Mouse (Mus musculus) brown adipose tissue, adult 24 weeks (tissue): Measurements from ENCODE around the gene Ankdd1a. TPM values are rescaled to one million over a fixed set of nuclear protein-coding genes. Genes with fewer than 3 reads are reported as not detected.

Source experiments
- polyA plus RNA-seq: library from polyadenylated mRNA; stranded (reverse); fragments of >200 nt; gene quantifications from 2 replicates; pipeline ENCODE4 v1.2.4, GENCODE M21; 2012; ENCODE audit not compliant: missing spikeins, insufficient read depth, insufficient read length

The Ankdd1a gene
- polyA plus RNA-seq, 1 experiment, result not detected

Other genes starting within 250 kb of the Ankdd1a start
- gene Clpx, start 225.9 kb downstream of the Ankdd1a start, polyA plus RNA-seq, result 97.1 and 113 TPM in 2 replicates
- gene Pdcd7, start 174.1 kb downstream of the Ankdd1a start, polyA plus RNA-seq, result 7.3 and 11.6 TPM in 2 replicates
- gene Ubap1l, start 159.2 kb downstream of the Ankdd1a start, polyA plus RNA-seq, result 0.75 TPM in 1 of 2 replicates, not detected in the other
- gene Kbtbd13, start 128.5 kb downstream of the Ankdd1a start, polyA plus RNA-seq, result 1.0 and 2.7 TPM in 2 replicates
- 138 and 139 TPM in 2 replicates for gene Rasl12, start 121.7 kb downstream of the Ankdd1a start, polyA plus RNA-seq
- not detected in 2 replicates for gene Slc51b, start 97.2 kb downstream of the Ankdd1a start, polyA plus RNA-seq
- 10.1 and 15.0 TPM in 2 replicates for gene Mtfmt, start 84.4 kb downstream of the Ankdd1a start, polyA plus RNA-seq
- gene Spg21, start 59.2 kb downstream of the Ankdd1a start, polyA plus RNA-seq, result 50.0 and 57.1 TPM in 2 replicates
- 6.2 and 7.5 TPM in 2 replicates for gene Plekho2, start 59.8 kb upstream of the Ankdd1a start, polyA plus RNA-seq
- gene Pif1, start 67.0 kb upstream of the Ankdd1a start, polyA plus RNA-seq, result not detected in 2 replicates
- gene Rbpms2, start 109.5 kb upstream of the Ankdd1a start, polyA plus RNA-seq, result 72.4 and 81.8 TPM in 2 replicates
- gene Oaz2, start 147.8 kb upstream of the Ankdd1a start, polyA plus RNA-seq, result 52.7 and 66.3 TPM in 2 replicates